Mouse (Mus musculus) midbrain, embryonic 10.5 days (tissue): ENCODE measurements around the gene Mrps18a. TPM values are rescaled to one million over a fixed set of nuclear protein-coding genes. Genes with fewer than 3 reads are reported as not detected.

Source experiments
- DNase-seq: peaks from one replicate; pipeline ENCODE4 v3.0.0-alpha.2; 2017; ENCODE audit warnings: low spot score
- H3K27ac ChIP-seq: fragments of 300-500 bp; sonication (generic); replicated peaks from 2 replicates; pipeline ENCODE4 v1.5.1; 2016; ENCODE audit warnings: mild to moderate bottlenecking
- H3K27me3 ChIP-seq: fragments of 300-500 bp; sonication (generic); 2 replicates; pipeline ENCODE4 v1.6.1; 2016; ENCODE audit warnings: low read depth, mild to moderate bottlenecking; ENCODE audit not compliant: poor library complexity, severe bottlenecking
- H3K36me3 ChIP-seq: fragments of 300-500 bp; sonication (generic); 2 replicates; pipeline ENCODE4 v1.6.1; 2016; ENCODE audit warnings: mild to moderate bottlenecking, moderate library complexity
- H3K4me1 ChIP-seq: fragments of 300-500 bp; sonication (generic); 2 replicates; pipeline ENCODE4 v1.6.1; 2016
- H3K4me3 ChIP-seq: fragments of 300-500 bp; sonication (generic); 2 replicates; pipeline ENCODE4 v1.5.1; 2016; ENCODE audit warnings: mild to moderate bottlenecking, moderate library complexity
- H3K9me3 ChIP-seq: fragments of 300-500 bp; sonication (generic); replicated peaks from 2 replicates; pipeline ENCODE4 v1.6.1; 2016; ENCODE audit warnings: mild to moderate bottlenecking
- WGBS: fragments of 180-500 bp; shearing (Covaris S2); methylation state at CpG from one replicate; pipeline ENCODE4 v1.1.7; 2016; 5-methylcytosine and 5-hydroxymethylcytosine counted together
- polyA plus RNA-seq: library from polyadenylated mRNA; unstranded; fragments of >200 nt; fragmentation: Nextera tagmentation; extraction: Ambion mirVana; gene quantifications from 2 replicates; pipeline ENCODE4 v1.2.1, GENCODE M21; 2016

Gene Mrps18a
- polyA plus RNA-seq, 1 experiment from 2014 or later: 156 TPM

GRCm38 (mm10) chr17:46108286-46108685 is 2.5 kb upstream of the Mrps18a start:
- H3K4me1 ChIP-seq: peaks cover 21% of the 10 kb centered on the region
- 83% methylated on average over 4 of the region's 4 CpGs for WGBS
- no peak overlapping the region for H3K27ac ChIP-seq
- H3K9me3 ChIP-seq: no peaks in the 10 kb centered on the region
- H3K4me3 ChIP-seq: no peak overlapping the region
- DNase-seq: no peak
- no peaks in the 10 kb centered on the region for H3K36me3 ChIP-seq
- peaks cover 7% of the 10 kb centered on the region; the same call in 1 of the 2 replicates for H3K27me3 ChIP-seq

- WGBS: 86% methylated on average over 2 of the region's 2 CpGs
- Histone ChIP-seq H3K9me3 (no peaks in the 10 kb centered on the region), H3K27ac (no peak overlapping the region), H3K4me3 (no peak overlapping the region), H3K27me3 (no peaks in the 10 kb centered on the region), H3K36me3 (peaks cover 60% of the 10 kb centered on the region), H3K4me1 (peaks cover 16% of the 10 kb centered on the region)
- DNase-seq: no peak
Observed at GRCm38 (mm10) chr17:46115489-46115888, 4.7 kb downstream of the Mrps18a start.

- H3K36me3 ChIP-seq: peaks cover 61% of the 10 kb centered on the region
- H3K27me3 ChIP-seq: no peaks in the 10 kb centered on the region
- peaks cover 13% of the 10 kb centered on the region for H3K4me1 ChIP-seq
- WGBS: 90% methylated on average over 11 of the region's 11 CpGs
- no peak overlapping the region for H3K4me3 ChIP-seq
- no peak for DNase-seq
- H3K27ac ChIP-seq: no peak overlapping the region
- H3K9me3 ChIP-seq: no peaks in the 10 kb centered on the region
Observed at GRCm38 (mm10) chr17:46116138-46116537, 5.4 kb downstream of the Mrps18a start.

GRCm38 (mm10) chr17:46116881-46117280 is 6.1 kb downstream of the Mrps18a start:
- no peak for DNase-seq
- no peaks in the 10 kb centered on the region for H3K27me3 ChIP-seq
- WGBS: 85% methylated on average over 3 of the region's 3 CpGs

GRCm38 (mm10) chr17:46117623-46118422 is 7.0 kb downstream of the Mrps18a start:
- no peaks in the 10 kb centered on the region for H3K27me3 ChIP-seq
- H3K27ac ChIP-seq: no peak overlapping the region
- peaks cover 73% of the 10 kb centered on the region for H3K36me3 ChIP-seq
- no peak for DNase-seq
- no peaks in the 10 kb centered on the region for H3K4me1 ChIP-seq
- WGBS: 90% methylated on average over 13 of the region's 13 CpGs
- no peak overlapping the region for H3K4me3 ChIP-seq
- no peaks in the 10 kb centered on the region for H3K9me3 ChIP-seq

More at GRCm38 (mm10) chr17:46116881-46117280, 6.1 kb downstream of the Mrps18a start:
- Histone ChIP-seq H3K4me1 (peaks cover 7% of the 10 kb centered on the region), H3K36me3 (peaks cover 64% of the 10 kb centered on the region), H3K27ac (no peak overlapping the region), H3K4me3 (no peak overlapping the region), H3K9me3 (no peaks in the 10 kb centered on the region)

- H3K9me3 ChIP-seq: no peaks in the 10 kb centered on the region
- DNase-seq: no peak
- no peaks in the 10 kb centered on the region for H3K4me1 ChIP-seq
- H3K36me3 ChIP-seq: peaks cover 79% of the 10 kb centered on the region
- no peak overlapping the region for H3K4me3 ChIP-seq
- no peak overlapping the region for H3K27ac ChIP-seq
- 93% methylated on average over 4 of the region's 4 CpGs for WGBS
- H3K27me3 ChIP-seq: no peaks in the 10 kb centered on the region
Observed at GRCm38 (mm10) chr17:46118423-46118850, 7.7 kb downstream of the Mrps18a start.

- no peaks in the 10 kb centered on the region for H3K27me3 ChIP-seq
- H3K36me3 ChIP-seq: peaks cover 81% of the 10 kb centered on the region
- H3K27ac ChIP-seq: no peak overlapping the region
- WGBS: 91% methylated on average over 10 of the region's 10 CpGs
- no peaks in the 10 kb centered on the region for H3K9me3 ChIP-seq
- no peak for DNase-seq
- no peak overlapping the region for H3K4me3 ChIP-seq
- no peaks in the 10 kb centered on the region for H3K4me1 ChIP-seq
Observed at GRCm38 (mm10) chr17:46119641-46120040, 8.9 kb downstream of the Mrps18a start.

- 94% methylated on average over 4 of the region's 4 CpGs for WGBS
- Histone ChIP-seq H3K27me3 (no peaks in the 10 kb centered on the region), H3K36me3 (peaks cover 90% of the 10 kb centered on the region), H3K9me3 (no peaks in the 10 kb centered on the region), H3K4me1 (no peaks in the 10 kb centered on the region), H3K4me3 (no peak overlapping the region), H3K27ac (no peak overlapping the region)
- no peak for DNase-seq
Observed at GRCm38 (mm10) chr17:46122791-46123190, 12.0 kb downstream of the Mrps18a start.

- no peaks in the 10 kb centered on the region for H3K9me3 ChIP-seq
- no peak overlapping the region for H3K27ac ChIP-seq
- no peaks in the 10 kb centered on the region for H3K27me3 ChIP-seq
- H3K36me3 ChIP-seq: peaks cover 90% of the 10 kb centered on the region
- 96% methylated on average over 4 of the region's 4 CpGs for WGBS
- no peak for DNase-seq
- no peak overlapping the region for H3K4me3 ChIP-seq
- H3K4me1 ChIP-seq: no peaks in the 10 kb centered on the region
Observed at GRCm38 (mm10) chr17:46123285-46123684, 12.5 kb downstream of the Mrps18a start.

GRCm38 (mm10) chr17:46123953-46124700 is 13.3 kb downstream of the Mrps18a start:
- H3K27ac ChIP-seq: no peak overlapping the region
- H3K4me1 ChIP-seq: no peaks in the 10 kb centered on the region
- no peak overlapping the region for H3K4me3 ChIP-seq
- no peaks in the 10 kb centered on the region for H3K27me3 ChIP-seq
- no peaks in the 10 kb centered on the region for H3K9me3 ChIP-seq
- H3K36me3 ChIP-seq: peaks cover 90% of the 10 kb centered on the region
- no peak for DNase-seq
- 94% methylated on average over 12 of the region's 12 CpGs for WGBS

GRCm38 (mm10) chr17:46126608-46127007 is 15.8 kb downstream of the Mrps18a start:
- DNase-seq: no peak
- H3K9me3 ChIP-seq: no peaks in the 10 kb centered on the region
- peaks cover 87% of the 10 kb centered on the region for H3K36me3 ChIP-seq
- 85% methylated on average over 6 of the region's 6 CpGs for WGBS
- H3K27me3 ChIP-seq: no peaks in the 10 kb centered on the region
- H3K27ac ChIP-seq: no peak overlapping the region
- no peak overlapping the region for H3K4me3 ChIP-seq
- H3K4me1 ChIP-seq: no peaks in the 10 kb centered on the region

GRCm38 (mm10) chr17:46127814-46128493 is 17.2 kb downstream of the Mrps18a start:
- Histone ChIP-seq H3K9me3 (no peaks in the 10 kb centered on the region), H3K4me3 (no peak overlapping the region), H3K4me1 (0 out of 2 replicates have a peak, but pooled peaks cover 6% of the 10 kb centered on the region), H3K27ac (no peak overlapping the region), H3K27me3 (no peaks in the 10 kb centered on the region), H3K36me3 (peaks cover 74% of the 10 kb centered on the region)
- no peak for DNase-seq
- WGBS: 90% methylated on average over 6 of the region's 6 CpGs
